Mouse (Mus musculus) intestine, postnatal 0 days (tissue): ENCODE measurements around the gene Krba1. TPM values are rescaled to one million over a fixed set of nuclear protein-coding genes. Genes with fewer than 3 reads are reported as not detected.

ENCODE experiments used
- ATAC-seq: fragments of 200-750 bp; cut with Nextera tagmentation; 2 replicates; pipeline ENCODE4 v1.8.0; 2017; ENCODE audit warnings: mild to moderate bottlenecking, moderate TSS enrichment, moderate library complexity
- H3K27ac ChIP-seq: fragments of 300-500 bp; sonication (generic); 2 replicates; pipeline ENCODE4 v1.5.1; 2014; ENCODE audit warnings: mild to moderate bottlenecking, low read depth, low read length, moderate library complexity
- H3K27me3 ChIP-seq: fragments of 300-500 bp; sonication (generic); replicated peaks from 2 replicates; pipeline ENCODE4 v1.6.1; 2014; ENCODE audit warnings: low read length, mixed read lengths; ENCODE audit not compliant: control insufficient read depth, insufficient read depth
- H3K36me3 ChIP-seq: fragments of 300-500 bp; sonication (generic); 2 replicates; pipeline ENCODE4 v1.6.1; 2014; ENCODE audit warnings: mild to moderate bottlenecking, moderate library complexity; ENCODE audit not compliant: control insufficient read depth, insufficient read depth
- H3K4me1 ChIP-seq: fragments of 300-500 bp; sonication (generic); replicated peaks from 2 replicates; pipeline ENCODE4 v1.6.1; 2014; ENCODE audit warnings: antibody characterized with exemption, low read length, mixed read lengths; ENCODE audit not compliant: control insufficient read depth, insufficient read depth
- H3K4me2 ChIP-seq: fragments of 300-500 bp; sonication (generic); replicated peaks from 2 replicates; pipeline ENCODE4 v1.6.1; 2014; ENCODE audit warnings: low read depth, mild to moderate bottlenecking, moderate library complexity
- H3K4me3 ChIP-seq: fragments of 300-500 bp; sonication (generic); 2 replicates; pipeline ENCODE4 v1.5.1; 2014; ENCODE audit warnings: low read depth, low read length
- H3K9ac ChIP-seq: fragments of 300-500 bp; sonication (generic); 2 replicates; pipeline ENCODE4 v1.6.1; 2014; ENCODE audit warnings: mild to moderate bottlenecking, low read depth, low read length
- H3K9me3 ChIP-seq: fragments of 300-500 bp; sonication (generic); 2 replicates; pipeline ENCODE4 v1.6.1; 2016; ENCODE audit warnings: mixed run types; ENCODE audit not compliant: control insufficient read depth
- CTCF ChIP-seq: sonication (generic); IDR thresholded peaks from 2 replicates; pipeline ENCODE4 v1.5.1; 2016; ENCODE audit warnings: low read depth, mild to moderate bottlenecking, control low read depth, antibody characterized with exemption, moderate library complexity
- WGBS: fragments of 180-500 bp; shearing (Covaris S2); extraction: QIAGEN DNeasy Blood & Tissue Kit; methylation state at CpG from one replicate; pipeline ENCODE4 v1.1.7; 2014; 5-methylcytosine and 5-hydroxymethylcytosine counted together
- polyA plus RNA-seq: library from polyadenylated mRNA; unstranded; fragments of >200 nt; fragmentation: Nextera tagmentation; extraction: Ambion mirVana; gene quantifications from 2 replicates; pipeline ENCODE4 v1.2.1, GENCODE M21; 2015

Krba1 gene
- polyA plus RNA-seq, 1 experiment from 2014 or later, result 20.1 TPM

GRCm38 (mm10) chr6:48416486-48416885, 21.1 kb downstream of the Krba1 start:
- Histone ChIP-seq H3K27me3 (no peaks in the 10 kb centered on the region), H3K27ac (0 out of 2 replicates have a peak overlapping the region, but pooled peaks have one; percentile 3), H3K4me3 (no peak overlapping the region), H3K9me3 (no peaks in the 10 kb centered on the region), H3K9ac (no peak overlapping the region), H3K36me3 (peaks cover 51% of the 10 kb centered on the region), H3K4me2 (no peak overlapping the region), H3K4me1 (peaks cover 3% of the 10 kb centered on the region; the same call in 1 of the 2 replicates)
- WGBS, result 85% methylated on average over 2 of the region's 2 CpGs
- ATAC-seq, result no peak
- TF ChIP-seq CTCF, result no peak

DNA sequence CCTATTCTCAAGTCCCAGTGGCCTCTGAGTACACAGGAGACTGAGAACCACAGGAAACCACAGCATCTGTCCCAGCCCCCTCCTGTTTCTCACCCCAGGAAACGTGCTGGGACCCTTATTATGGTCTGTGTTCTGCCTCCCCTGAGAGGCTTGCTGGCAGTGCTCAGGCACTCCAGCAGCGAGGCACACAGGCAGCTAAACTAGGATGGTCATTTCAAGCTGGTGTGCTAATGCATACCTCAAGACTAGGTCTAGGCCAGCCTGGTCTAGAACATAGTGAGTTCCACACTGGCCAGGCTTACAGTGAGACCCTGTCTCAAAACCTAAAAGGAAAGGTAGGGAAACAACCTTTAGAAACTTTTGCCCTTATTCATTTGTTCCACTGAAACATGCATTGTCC, 25.3 kb downstream of the Krba1 start:
- no peak for ATAC-seq
- WGBS, result 14% methylated on average over 2 of the region's 2 CpGs
- Histone ChIP-seq H3K4me1 (no peaks in the 10 kb centered on the region), H3K9me3 (no peaks in the 10 kb centered on the region), H3K4me2 (no peak overlapping the region), H3K27ac (no peak overlapping the region), H3K4me3 (no peak overlapping the region), H3K27me3 (no peaks in the 10 kb centered on the region), H3K9ac (no peak overlapping the region), H3K36me3 (peaks cover 22% of the 10 kb centered on the region)
- TF ChIP-seq CTCF, result no peak

DNA sequence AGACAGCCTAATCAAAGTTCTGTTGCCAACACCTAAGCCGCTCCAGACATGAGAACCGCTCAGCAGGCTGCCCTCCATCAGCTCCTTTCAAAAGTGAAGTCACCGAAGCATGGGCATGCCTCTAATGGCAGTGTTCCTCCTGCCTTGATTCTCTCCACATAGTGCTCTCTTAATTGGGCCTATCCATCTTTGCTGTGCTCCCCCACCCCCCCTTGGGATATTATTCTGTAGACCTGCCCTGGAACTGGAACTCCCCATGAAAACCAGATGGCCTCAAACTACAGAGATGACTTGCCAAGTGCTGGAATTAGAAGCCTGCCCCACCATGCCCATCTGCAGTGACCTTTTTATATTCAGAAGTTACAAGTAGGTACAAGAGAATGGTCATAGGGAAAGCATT, 27.9 kb downstream of the Krba1 start:
- H3K9me3 ChIP-seq, result no peaks in the 10 kb centered on the region
- no peak for ATAC-seq
- no peaks in the 10 kb centered on the region for H3K4me1 ChIP-seq
- no peak overlapping the region for H3K4me2 ChIP-seq
- H3K36me3 ChIP-seq, result no peaks in the 10 kb centered on the region
- WGBS, result 88% methylated on average over 3 of the region's 3 CpGs
- no peak overlapping the region for H3K27ac ChIP-seq
- no peak overlapping the region for H3K4me3 ChIP-seq
- H3K9ac ChIP-seq, result no peak overlapping the region
- H3K27me3 ChIP-seq, result no peaks in the 10 kb centered on the region
- no peak for TF ChIP-seq CTCF

DNA sequence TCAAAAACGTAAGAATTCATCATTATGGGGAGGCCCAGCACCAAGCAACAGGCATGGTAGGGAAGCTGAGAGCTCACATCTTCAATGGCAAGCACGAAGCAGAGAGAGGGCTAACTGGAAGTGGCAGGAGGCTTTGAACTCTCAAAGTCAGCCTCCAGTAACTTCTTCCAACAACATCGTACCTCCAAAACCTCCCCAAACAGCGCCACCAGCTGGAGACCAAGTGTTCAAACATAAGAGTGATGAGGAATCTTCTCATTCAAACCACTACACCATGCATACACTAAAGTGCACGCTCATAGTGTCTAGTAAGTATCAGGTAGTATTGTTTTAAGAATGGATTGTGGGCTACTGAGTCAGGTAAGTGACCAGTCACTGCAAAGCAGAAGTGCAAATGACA, 28.7 kb downstream of the Krba1 start:
- no peak for ATAC-seq
- WGBS, result 73% methylated on average over 5 of the region's 5 CpGs
- H3K4me2 ChIP-seq, result no peak overlapping the region

GRCm38 (mm10) chr6:48426956-48427355, 31.6 kb downstream of the Krba1 start:
- Histone ChIP-seq H3K9ac (no peak overlapping the region), H3K27ac (no peak overlapping the region), H3K4me3 (no peak overlapping the region), H3K36me3 (no peaks in the 10 kb centered on the region), H3K4me1 (no peaks in the 10 kb centered on the region), H3K9me3 (no peaks in the 10 kb centered on the region), H3K27me3 (no peaks in the 10 kb centered on the region), H3K4me2 (no peak overlapping the region)
- WGBS, result 86% methylated on average over 5 of the region's 5 CpGs
- no peak for TF ChIP-seq CTCF
- no peak for ATAC-seq

More for the DNA sequence above, 28.7 kb downstream of the Krba1 start:
- H3K27me3 ChIP-seq, result no peaks in the 10 kb centered on the region
- no peak overlapping the region for H3K27ac ChIP-seq
- H3K4me3 ChIP-seq, result no peak overlapping the region
- H3K36me3 ChIP-seq, result no peaks in the 10 kb centered on the region
- H3K4me1 ChIP-seq, result no peaks in the 10 kb centered on the region
- peak; percentile 54 for TF ChIP-seq CTCF
- no peaks in the 10 kb centered on the region for H3K9me3 ChIP-seq
- no peak overlapping the region for H3K9ac ChIP-seq

DNA sequence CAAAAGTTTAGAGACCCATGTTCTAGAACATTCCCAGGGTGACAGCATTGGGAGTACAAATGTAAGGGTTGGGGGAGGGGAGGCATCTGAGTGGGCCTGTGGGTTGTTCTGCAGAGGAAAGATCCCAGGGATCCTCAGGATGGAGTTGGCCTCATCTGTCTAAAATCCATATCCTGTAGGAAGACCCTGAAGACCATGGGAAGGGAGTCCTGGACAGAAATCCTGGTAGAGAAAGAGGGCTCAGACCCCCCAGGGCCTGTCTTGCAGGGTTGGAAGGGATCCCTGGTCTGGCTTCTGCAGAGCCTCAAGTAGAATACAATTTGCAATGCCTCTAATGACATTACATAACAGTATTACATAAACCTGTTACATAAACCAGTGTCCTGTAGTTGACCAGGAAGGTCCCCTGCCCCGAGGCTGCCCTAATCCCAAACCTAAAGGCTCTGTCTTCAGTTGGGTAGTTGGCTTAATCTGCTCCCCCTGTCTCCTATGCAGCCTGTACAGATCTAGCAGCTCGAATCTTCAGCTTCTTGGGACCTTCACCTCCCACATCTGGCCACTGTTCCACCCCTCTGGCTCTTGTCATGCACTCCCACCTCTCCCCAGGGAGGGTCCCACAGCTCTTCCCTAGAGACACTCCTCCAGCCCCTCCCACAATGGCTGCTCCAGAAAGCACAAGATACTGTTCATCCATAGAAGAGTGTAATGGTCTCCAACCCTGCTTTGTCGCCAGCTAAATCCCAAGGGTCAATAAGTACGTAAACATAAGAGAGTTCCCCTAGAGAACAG, 33.6 kb downstream of the Krba1 start:
- TF ChIP-seq CTCF, result no peak
- Histone ChIP-seq H3K4me2 (no peak overlapping the region), H3K27me3 (no peaks in the 10 kb centered on the region), H3K4me1 (no peaks in the 10 kb centered on the region), H3K9ac (no peak overlapping the region), H3K36me3 (no peaks in the 10 kb centered on the region), H3K9me3 (no peaks in the 10 kb centered on the region), H3K27ac (no peak overlapping the region), H3K4me3 (no peak overlapping the region)
- no peak for ATAC-seq
- 53% methylated on average over 4 of the region's 4 CpGs for WGBS
